Mouse (Mus musculus) midbrain, embryonic 14.5 days (tissue): ENCODE measurements at regions not wholly inside any gene's neighbourhood (a gene's known extent, or its start where the extent isn't known, plus 50 kb on each side); places are given as distances from the start of the nearest gene placed in this dataset.

ENCODE experiments used
- ATAC-seq: fragments of 200-750 bp; cut with Nextera tagmentation; 2 replicates; pipeline ENCODE4 v1.8.0; 2017; ENCODE audit warnings: moderate number of reproducible peaks, moderate library complexity; ENCODE audit not compliant: low FRiP score, low TSS enrichment
- DNase-seq: peaks from one replicate; pipeline ENCODE4 v3.0.0-alpha.2; 2015
- H3K27ac ChIP-seq: fragments of 300-500 bp; sonication (generic); replicated peaks from 2 replicates; pipeline ENCODE4 v1.5.1; 2014; ENCODE audit warnings: mild to moderate bottlenecking, low read depth, low read length, moderate library complexity
- H3K27me3 ChIP-seq: fragments of 300-500 bp; sonication (generic); 2 replicates; pipeline ENCODE4 v1.6.1; 2014; ENCODE audit warnings: low read length, control low read depth, mixed read lengths; ENCODE audit not compliant: control insufficient read depth, insufficient read depth
- H3K36me3 ChIP-seq: fragments of 300-500 bp; sonication (generic); 2 replicates; pipeline ENCODE4 v1.6.1; 2014; ENCODE audit warnings: low read length, control low read depth; ENCODE audit not compliant: control insufficient read depth, insufficient read depth
- H3K4me1 ChIP-seq: fragments of 300-500 bp; sonication (generic); 2 replicates; pipeline ENCODE4 v1.6.1; 2014; ENCODE audit warnings: mild to moderate bottlenecking, antibody characterized with exemption, low read length, control low read depth; ENCODE audit not compliant: control insufficient read depth, insufficient read depth
- H3K4me2 ChIP-seq: fragments of 300-500 bp; sonication (generic); 2 replicates; pipeline ENCODE4 v1.6.1; 2014; ENCODE audit warnings: mild to moderate bottlenecking, low read length, moderate library complexity
- H3K4me3 ChIP-seq: fragments of 300-500 bp; sonication (generic); replicated peaks from 2 replicates; pipeline ENCODE4 v1.5.1; 2014; ENCODE audit warnings: low read depth, low read length
- H3K9ac ChIP-seq: fragments of 300-500 bp; sonication (generic); replicated peaks from 2 replicates; pipeline ENCODE4 v1.6.1; 2014; ENCODE audit warnings: mild to moderate bottlenecking, low read length, moderate library complexity
- H3K9me3 ChIP-seq: fragments of 300-500 bp; sonication (generic); 2 replicates; pipeline ENCODE4 v1.6.1; 2016; ENCODE audit warnings: low read length, control low read depth, mixed read lengths; ENCODE audit not compliant: control insufficient read depth
- WGBS: fragments of 180-500 bp; shearing (Covaris S2); extraction: QIAGEN DNeasy Blood & Tissue Kit; methylation state at CpG from one replicate; pipeline ENCODE4 v1.1.7; 2014; 5-methylcytosine and 5-hydroxymethylcytosine counted together

GRCm38 (mm10) chr10:9439072-9439471, 235.9 kb downstream of the Samd5 start:
- Histone ChIP-seq H3K36me3 (no peaks in the 10 kb centered on the region), H3K9me3 (no peaks in the 10 kb centered on the region), H3K27ac (no peak overlapping the region), H3K4me1 (no peaks in the 10 kb centered on the region), H3K27me3 (no peaks in the 10 kb centered on the region), H3K9ac (no peak overlapping the region), H3K4me2 (no peak overlapping the region), H3K4me3 (no peak overlapping the region)
- ATAC-seq (no peak), DNase-seq (no peak)
- WGBS, result 60% methylated on average over 4 of the region's 4 CpGs

GRCm38 (mm10) chr10:9438366-9438765, 236.6 kb downstream of the Samd5 start:
- ATAC-seq, result no peak
- no peak overlapping the region for H3K4me3 ChIP-seq
- H3K4me2 ChIP-seq, result no peak overlapping the region
- H3K27me3 ChIP-seq, result no peaks in the 10 kb centered on the region
- H3K4me1 ChIP-seq, result no peaks in the 10 kb centered on the region
- WGBS, result 79% methylated on average over 4 of the region's 4 CpGs
- H3K36me3 ChIP-seq, result no peaks in the 10 kb centered on the region
- no peak for DNase-seq
- H3K9me3 ChIP-seq, result no peaks in the 10 kb centered on the region
- H3K27ac ChIP-seq, result no peak overlapping the region
- no peak overlapping the region for H3K9ac ChIP-seq

GRCm38 (mm10) chr10:9429085-9429484, 245.9 kb downstream of the Samd5 start:
- Histone ChIP-seq H3K27ac (no peak overlapping the region), H3K4me3 (no peak overlapping the region), H3K9me3 (no peaks in the 10 kb centered on the region), H3K27me3 (no peaks in the 10 kb centered on the region), H3K4me1 (peaks cover 3% of the 10 kb centered on the region; the same call in 1 of the 2 replicates), H3K4me2 (no peak overlapping the region), H3K9ac (no peak overlapping the region), H3K36me3 (no peaks in the 10 kb centered on the region)
- WGBS, result 77% methylated on average over 2 of the region's 2 CpGs
- ATAC-seq (no peak), DNase-seq (no peak)

- no peaks in the 10 kb centered on the region for H3K27me3 ChIP-seq
- DNase-seq, result no peak
- no peak overlapping the region for H3K9ac ChIP-seq
- H3K4me1 ChIP-seq, result no peaks in the 10 kb centered on the region
- WGBS, result 62% methylated on average over 4 of the region's 4 CpGs
- H3K9me3 ChIP-seq, result no peaks in the 10 kb centered on the region
- no peak for ATAC-seq
- no peak overlapping the region for H3K27ac ChIP-seq
- no peak overlapping the region for H3K4me2 ChIP-seq
- H3K4me3 ChIP-seq, result no peak overlapping the region
- H3K36me3 ChIP-seq, result no peaks in the 10 kb centered on the region
Observed at GRCm38 (mm10) chr10:9420741-9421140, 254.3 kb downstream of the Samd5 start.

GRCm38 (mm10) chr10:9416685-9417084, 258.3 kb downstream of the Samd5 start:
- H3K9ac ChIP-seq, result no peak overlapping the region
- no peak overlapping the region for H3K27ac ChIP-seq
- no peak overlapping the region for H3K4me2 ChIP-seq
- H3K27me3 ChIP-seq, result no peaks in the 10 kb centered on the region
- no peak for ATAC-seq
- WGBS, result 94% methylated on average over 5 of the region's 5 CpGs
- DNase-seq, result no peak
- H3K4me1 ChIP-seq, result no peaks in the 10 kb centered on the region
- no peaks in the 10 kb centered on the region for H3K36me3 ChIP-seq
- H3K9me3 ChIP-seq, result no peaks in the 10 kb centered on the region
- no peak overlapping the region for H3K4me3 ChIP-seq

- H3K9ac ChIP-seq, result no peak overlapping the region
- no peak overlapping the region for H3K4me2 ChIP-seq
- H3K36me3 ChIP-seq, result no peaks in the 10 kb centered on the region
- peaks cover 2% of the 10 kb centered on the region; the same call in 1 of the 2 replicates for H3K4me1 ChIP-seq
- H3K9me3 ChIP-seq, result no peaks in the 10 kb centered on the region
- H3K27me3 ChIP-seq, result no peaks in the 10 kb centered on the region
- ATAC-seq, result no peak
- WGBS, result 65% methylated on average over 4 of the region's 4 CpGs
- no peak overlapping the region for H3K4me3 ChIP-seq
- no peak overlapping the region for H3K27ac ChIP-seq
- DNase-seq, result no peak
Observed at GRCm38 (mm10) chr10:9406101-9406500, 268.9 kb downstream of the Samd5 start.

- H3K4me2 ChIP-seq, result no peak overlapping the region
- H3K4me3 ChIP-seq, result no peak overlapping the region
- 89% methylated on average over 2 of the region's 2 CpGs for WGBS
- H3K27ac ChIP-seq, result no peak overlapping the region
- no peaks in the 10 kb centered on the region for H3K9me3 ChIP-seq
- H3K27me3 ChIP-seq, result no peaks in the 10 kb centered on the region
- ATAC-seq (no peak), DNase-seq (no peak)
- no peaks in the 10 kb centered on the region for H3K36me3 ChIP-seq
- H3K9ac ChIP-seq, result no peak overlapping the region
- H3K4me1 ChIP-seq, result peaks cover 5% of the 10 kb centered on the region; the same call in 1 of the 2 replicates
Observed at GRCm38 (mm10) chr10:9405417-9405816, 269.6 kb downstream of the Samd5 start.

GRCm38 (mm10) chr10:9404963-9405362, 270.0 kb downstream of the Samd5 start:
- Histone ChIP-seq H3K4me3 (no peak overlapping the region), H3K27me3 (no peaks in the 10 kb centered on the region), H3K27ac (no peak overlapping the region), H3K4me2 (no peak overlapping the region), H3K36me3 (no peaks in the 10 kb centered on the region), H3K4me1 (peaks cover 5% of the 10 kb centered on the region; the same call in 1 of the 2 replicates), H3K9me3 (no peaks in the 10 kb centered on the region), H3K9ac (no peak overlapping the region)
- DNase-seq (no peak), ATAC-seq (no peak)
- WGBS, result 91% methylated on average over 6 of the region's 6 CpGs

GRCm38 (mm10) chr10:9400911-9401617, 273.9 kb downstream of the Samd5 start:
- Histone ChIP-seq H3K9ac (no peak overlapping the region), H3K27me3 (no peaks in the 10 kb centered on the region), H3K4me3 (no peak overlapping the region), H3K27ac (no peak overlapping the region), H3K4me1 (peaks cover 5% of the 10 kb centered on the region; the same call in 1 of the 2 replicates), H3K36me3 (no peaks in the 10 kb centered on the region), H3K9me3 (no peaks in the 10 kb centered on the region), H3K4me2 (no peak overlapping the region)
- 74% methylated on average over 15 of the region's 15 CpGs for WGBS
- ATAC-seq (no peak), DNase-seq (peak; percentile 36)
